Mouse (Mus musculus): ENCODE data around the gene Timm8a2.

- TF ChIP-seq BHLHE40 (IDR thresholded peaks at IDR 0.05; ENCODE audit: low read depth, low read length) (no peak), CTCF (conservative IDR thresholded peaks at IDR 0.05 in 1 of 2, IDR thresholded peaks at IDR 0.05 in 1 of 2; ENCODE audit: low read depth in 2 of 2, low read length in 2 of 2) (peak in 1 of 2 experiments; percentile 29; a peak in 2 of 4 replicates), E2F4 (IDR thresholded peaks at IDR 0.05; ENCODE audit: insufficient replicate concordance, low read depth, low read length) (no peak), EP300 (IDR thresholded peaks at IDR 0.05; ENCODE audit: low read length) (no peak), MAFK (IDR thresholded peaks at IDR 0.05; ENCODE audit: insufficient replicate concordance, low read length) (no peak), MAX (IDR thresholded peaks at IDR 0.05; ENCODE audit: low read length) (no peak)
Observed at GRCm38 (mm10) chr14:121991921-121992320, 42.6 kb upstream of the Timm8a2 start.
